Mouse (Mus musculus) heart, embryonic 14.5 days (tissue): ENCODE data around the gene Utp3. TPM values are rescaled to one million over a fixed set of nuclear protein-coding genes. Genes with fewer than 3 reads are reported as not detected.

Experiments used
- ATAC-seq: fragments of 200-750 bp; cut with Nextera tagmentation; 2 replicates; pipeline ENCODE4 v1.8.0; 2017; ENCODE audit warnings: low read depth, moderate TSS enrichment; ENCODE audit not compliant: insufficient number of reproducible peaks, insufficient read depth, low FRiP score
- H3K27ac ChIP-seq, 2 experiments: fragments of 200-500 bp in 1 of 2; fragments of 300-500 bp in 1 of 2; sonication (generic) in 1 of 2; replicated peaks in 1 of 2; 2 replicates each; pipeline ENCODE4 v1.5.1; 2012 to 2014; ENCODE audit warnings: low read depth in 2 of 2, low read length in 2 of 2, control low read depth in 1 of 2, mild to moderate bottlenecking in 1 of 2, mixed read lengths in 1 of 2; ENCODE audit not compliant: control insufficient read depth in 1 of 2, insufficient read depth in 1 of 2
- H3K27me3 ChIP-seq: fragments of 300-500 bp; sonication (generic); 2 replicates; pipeline ENCODE4 v1.6.1; 2014; ENCODE audit warnings: mild to moderate bottlenecking, low read length, control low read depth; ENCODE audit not compliant: control insufficient read depth, insufficient read depth
- H3K36me3 ChIP-seq: fragments of 300-500 bp; sonication (generic); 2 replicates; pipeline ENCODE4 v1.6.1; 2014; ENCODE audit warnings: mild to moderate bottlenecking, control low read depth, low read length, mixed read lengths; ENCODE audit not compliant: control insufficient read depth, insufficient read depth
- H3K4me1 ChIP-seq, 2 experiments: fragments of 200-500 bp in 1 of 2; fragments of 300-500 bp in 1 of 2; sonication (generic) in 1 of 2; 2 replicates each; pipeline ENCODE4 v1.6.1; 2012 to 2014; ENCODE audit warnings: low read length in 2 of 2, control low read depth in 1 of 2, mixed read lengths in 1 of 2; ENCODE audit not compliant: control insufficient read depth in 2 of 2, insufficient read depth in 2 of 2
- H3K4me2 ChIP-seq: fragments of 300-500 bp; sonication (generic); 2 replicates; pipeline ENCODE4 v1.6.1; 2014; ENCODE audit warnings: mild to moderate bottlenecking, low read length
- H3K4me3 ChIP-seq, 2 experiments: fragments of 200-500 bp in 1 of 2; fragments of 300-500 bp in 1 of 2; sonication (generic) in 1 of 2; 2 replicates each; pipeline ENCODE4 v1.5.1; 2012 to 2014; ENCODE audit warnings: low read length in 2 of 2, mild to moderate bottlenecking in 2 of 2, control low read depth in 1 of 2, low read depth in 1 of 2, moderate library complexity in 1 of 2; ENCODE audit not compliant: control insufficient read depth in 1 of 2, insufficient read depth in 1 of 2
- H3K9ac ChIP-seq: fragments of 300-500 bp; sonication (generic); 2 replicates; pipeline ENCODE4 v1.6.1; 2014; ENCODE audit warnings: mild to moderate bottlenecking, low read length
- H3K9me3 ChIP-seq: fragments of 300-500 bp; sonication (generic); 2 replicates; pipeline ENCODE4 v1.6.1; 2016; ENCODE audit warnings: low read length, control low read depth; ENCODE audit not compliant: control insufficient read depth
- WGBS: fragments of 180-500 bp; shearing (Covaris S2); extraction: QIAGEN DNeasy Blood & Tissue Kit; methylation state at CpG from one replicate; pipeline ENCODE4 v1.1.7; 2014; 5-methylcytosine and 5-hydroxymethylcytosine counted together
- polyA plus RNA-seq: library from polyadenylated mRNA; unstranded; fragments of >200 nt; fragmentation: Nextera tagmentation; extraction: Ambion mirVana; gene quantifications from 2 replicates; pipeline ENCODE4 v1.2.1, GENCODE M21; 2014

Gene Utp3
- 42.0 and 42.3 TPM in 2 replicates for polyA plus RNA-seq

GRCm38 (mm10) chr5:88554086-88554886 lies at the start of gene Utp3:
Gene Utp3 (plus strand): TSS chr5:88554462.
- Histone ChIP-seq H3K27ac (peak within 1 kb of the TSS; percentile 93 to 97), H3K4me1 (peaks cover 5 to 15% of the 10 kb centered on the region in 2 experiments), H3K27me3 (no peaks in the 10 kb centered on the region), H3K4me3 (peak within 1 kb of the TSS; percentile 74 to 93), H3K9ac (peak within 1 kb of the TSS; percentile 89), H3K4me2 (peak within 1 kb of the TSS; percentile 91), H3K36me3 (peaks cover 21% of the 10 kb centered on the region), H3K9me3 (no peaks in the 10 kb centered on the region)
- WGBS, result under 1% methylated on average over 76 of the region's 76 CpGs
- ATAC-seq, result peak; percentile 94

GRCm38 (mm10) chr5:88508555-88508954 lies 45.7 kb upstream of the Utp3 start:
- Histone ChIP-seq H3K4me1 (no peaks in the 10 kb centered on the region), H3K36me3 (no peaks in the 10 kb centered on the region), H3K9me3 (no peaks in the 10 kb centered on the region), H3K27ac (no peak overlapping the region), H3K4me3 (no peak overlapping the region), H3K9ac (no peak overlapping the region), H3K27me3 (no peaks in the 10 kb centered on the region), H3K4me2 (no peak overlapping the region)
- WGBS, result 73% methylated on average over 1 of the region's 1 CpGs
- no peak for ATAC-seq

DNA sequence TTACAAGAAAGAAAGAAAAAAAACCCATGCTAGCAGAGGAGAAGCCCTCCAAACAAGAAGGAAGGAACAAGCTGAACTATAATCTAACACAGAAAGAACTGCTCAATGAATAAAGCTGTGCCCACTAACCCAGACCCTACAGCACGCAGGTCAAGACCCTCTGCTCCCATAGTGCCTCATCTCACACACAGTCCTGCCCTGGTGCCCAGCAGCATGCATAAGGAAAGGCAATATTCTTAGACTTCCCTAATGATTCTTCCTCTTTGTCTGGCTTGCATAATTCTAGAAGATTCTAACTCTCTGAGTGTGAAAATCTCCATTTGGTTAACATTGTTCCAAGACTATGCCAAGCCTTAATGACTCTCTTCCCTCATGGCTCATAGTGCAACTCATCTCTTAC lies 45.3 kb upstream of the Utp3 start:
- Histone ChIP-seq H3K4me2 (no peak overlapping the region), H3K36me3 (no peaks in the 10 kb centered on the region), H3K9me3 (no peaks in the 10 kb centered on the region), H3K27me3 (no peaks in the 10 kb centered on the region), H3K27ac (no peak overlapping the region), H3K4me1 (no peaks in the 10 kb centered on the region), H3K4me3 (no peak overlapping the region), H3K9ac (no peak overlapping the region)
- ATAC-seq, result no peak
- 77% methylated on average over 1 of the region's 1 CpGs for WGBS

DNA sequence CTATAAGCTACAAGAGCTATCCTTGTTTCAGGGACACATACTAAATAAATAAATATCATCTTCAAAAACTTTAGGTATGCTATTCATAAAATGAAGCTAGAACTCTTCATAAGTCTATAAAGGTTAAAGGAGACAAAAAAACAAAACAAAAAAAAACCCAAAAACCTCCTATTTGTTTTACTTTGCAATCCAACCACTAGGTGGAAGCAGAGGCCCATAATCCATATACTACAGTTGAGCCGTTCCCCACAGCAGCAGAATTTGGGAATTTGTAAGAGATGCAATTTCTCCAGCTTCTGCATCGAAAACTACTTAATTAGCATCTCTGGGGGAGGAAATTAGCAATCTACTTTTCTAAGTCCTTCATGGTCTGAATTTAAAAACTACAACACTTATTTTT lies 35.0 kb upstream of the Utp3 start:
- no peaks in the 10 kb centered on the region for H3K27me3 ChIP-seq
- H3K9me3 ChIP-seq, result no peaks in the 10 kb centered on the region
- 8% methylated on average over 2 of the region's 2 CpGs for WGBS
- H3K36me3 ChIP-seq, result no peaks in the 10 kb centered on the region
- H3K27ac ChIP-seq, result no peak overlapping the region
- H3K4me1 ChIP-seq, result no peaks in the 10 kb centered on the region
- no peak overlapping the region for H3K9ac ChIP-seq
- H3K4me3 ChIP-seq, result no peak overlapping the region
- H3K4me2 ChIP-seq, result no peak overlapping the region
- no peak for ATAC-seq

DNA sequence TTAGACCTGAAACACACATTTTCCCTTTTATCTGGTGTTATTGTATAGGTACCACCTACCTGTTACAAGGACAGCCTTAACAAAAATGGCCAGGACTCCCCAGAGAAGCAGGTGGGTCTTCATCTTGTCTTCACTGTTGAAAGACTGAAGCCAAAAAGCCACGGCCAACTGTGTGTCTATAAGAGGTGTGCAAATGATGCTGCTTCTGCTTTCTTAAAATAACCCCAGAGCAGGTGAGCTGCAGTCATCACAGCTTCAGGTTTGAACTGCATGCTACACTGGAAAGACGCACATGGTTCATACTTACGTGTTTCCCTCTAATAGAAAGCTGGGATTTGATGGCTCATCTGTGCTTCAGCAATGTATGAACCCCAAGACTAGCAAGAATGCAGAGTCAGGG lies 26.6 kb upstream of the Utp3 start, which contains the start of gene Jchain:
Gene Jchain (minus strand): TSS at position 235 of the 400 bp plus-strand sequence.
- Histone ChIP-seq H3K4me1 (peaks cover 0 to 2% of the 10 kb centered on the region in 2 experiments; a peak in 1 of 4 replicates), H3K9ac (no peak within 1 kb of the TSS), H3K4me3 (no peak within 1 kb of the TSS), H3K9me3 (no peaks in the 10 kb centered on the region), H3K36me3 (no peaks in the 10 kb centered on the region), H3K4me2 (no peak within 1 kb of the TSS), H3K27me3 (no peaks in the 10 kb centered on the region), H3K27ac (no peak within 1 kb of the TSS)
- WGBS, result 80% methylated on average over 3 of the region's 3 CpGs
- no peak for ATAC-seq

DNA sequence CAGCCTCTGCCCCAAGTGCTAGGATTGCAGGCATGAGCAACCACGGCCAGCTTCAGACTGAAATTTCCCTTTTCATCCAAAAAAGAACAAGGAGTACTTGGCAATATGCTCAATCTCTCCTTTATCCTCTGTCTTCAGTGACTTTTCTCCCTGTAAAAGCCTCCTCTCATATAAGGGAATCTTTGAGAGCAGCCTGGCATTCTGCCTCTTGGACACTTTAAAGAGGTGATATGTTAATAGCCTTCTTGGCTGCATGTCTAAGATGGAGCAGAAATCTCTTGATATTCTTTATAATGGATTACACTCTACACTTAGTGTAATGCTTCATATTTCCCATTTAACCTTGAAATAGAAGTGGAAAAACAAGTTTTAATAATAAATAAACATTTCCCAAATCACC lies 23.4 kb upstream of the Utp3 start:
- Histone ChIP-seq H3K36me3 (no peaks in the 10 kb centered on the region), H3K4me1 (peaks cover 0 to 8% of the 10 kb centered on the region in 2 experiments; a peak in 1 of 4 replicates), H3K27ac (0 out of 4 replicates have a peak overlapping the region, but pooled peaks of 1 of the 2 experiments have one; percentile 14), H3K9ac (no peak overlapping the region), H3K4me3 (no peak overlapping the region), H3K9me3 (no peaks in the 10 kb centered on the region), H3K27me3 (no peaks in the 10 kb centered on the region), H3K4me2 (no peak overlapping the region)
- ATAC-seq, result no peak
- 48% methylated on average over 1 of the region's 1 CpGs for WGBS

GRCm38 (mm10) chr5:88534697-88535096 lies 19.6 kb upstream of the Utp3 start:
- WGBS, result 77% methylated on average over 3 of the region's 3 CpGs
- Histone ChIP-seq H3K9ac (no peak overlapping the region), H3K4me3 (no peak overlapping the region), H3K9me3 (no peaks in the 10 kb centered on the region), H3K27ac (no peak overlapping the region), H3K27me3 (no peaks in the 10 kb centered on the region), H3K4me1 (peaks cover 0 to 8% of the 10 kb centered on the region in 2 experiments; a peak in 1 of 4 replicates), H3K36me3 (no peaks in the 10 kb centered on the region), H3K4me2 (no peak overlapping the region)
- ATAC-seq, result no peak
